15 mouse cellular contexts compared by ENCODE assay signal in genomic region chr2:77981826-77982225, GRCm38 (mm10).
"Had no signal": no experiment of that assay in that cellular context is flagged by ENCODE, and none has a peak within 500 bp of the region (broad histone marks: within the 10 kb centered on the region; RNA-seq: fewer than 3 reads in every experiment).

No protein-coding gene starts in this region.

- DNase-seq: cerebellum, adult 9-10 months; cerebellum, adult 9-11 months; cerebellum, postnatal 14 days; cerebellum, postnatal 25 days; cerebellum, postnatal 36 days; embryo, embryonic 11 days; forebrain, postnatal 0 days; gastrocnemius, adult 2 months; gastrocnemius, postnatal 10 days; gastrocnemius, postnatal 14 days; gastrocnemius, postnatal 25 days; gastrocnemius, postnatal 36 days; heart, adult 11 months; heart, adult 18-20 months; heart, adult 2 months had no signal
